Mouse (Mus musculus) cortical plate, adult 2 months (tissue): ENCODE results near the gene Astl.

Experiments
- CTCF ChIP-seq: fragments of 200-500 bp; IDR thresholded peaks from 2 replicates; pipeline ENCODE4 v1.5.1; 2011; ENCODE audit warnings: mild to moderate bottlenecking, control low read depth, low read length; ENCODE audit not compliant: insufficient read depth; ENCODE audit errors: extremely low read depth
- POLR2A ChIP-seq: fragments of 200-500 bp; IDR thresholded peaks from 2 replicates; pipeline ENCODE4 v1.6.1; 2011; ENCODE audit warnings: mild to moderate bottlenecking, low read length, control low read depth; ENCODE audit not compliant: insufficient read depth; ENCODE audit errors: extremely low read depth

DNA sequence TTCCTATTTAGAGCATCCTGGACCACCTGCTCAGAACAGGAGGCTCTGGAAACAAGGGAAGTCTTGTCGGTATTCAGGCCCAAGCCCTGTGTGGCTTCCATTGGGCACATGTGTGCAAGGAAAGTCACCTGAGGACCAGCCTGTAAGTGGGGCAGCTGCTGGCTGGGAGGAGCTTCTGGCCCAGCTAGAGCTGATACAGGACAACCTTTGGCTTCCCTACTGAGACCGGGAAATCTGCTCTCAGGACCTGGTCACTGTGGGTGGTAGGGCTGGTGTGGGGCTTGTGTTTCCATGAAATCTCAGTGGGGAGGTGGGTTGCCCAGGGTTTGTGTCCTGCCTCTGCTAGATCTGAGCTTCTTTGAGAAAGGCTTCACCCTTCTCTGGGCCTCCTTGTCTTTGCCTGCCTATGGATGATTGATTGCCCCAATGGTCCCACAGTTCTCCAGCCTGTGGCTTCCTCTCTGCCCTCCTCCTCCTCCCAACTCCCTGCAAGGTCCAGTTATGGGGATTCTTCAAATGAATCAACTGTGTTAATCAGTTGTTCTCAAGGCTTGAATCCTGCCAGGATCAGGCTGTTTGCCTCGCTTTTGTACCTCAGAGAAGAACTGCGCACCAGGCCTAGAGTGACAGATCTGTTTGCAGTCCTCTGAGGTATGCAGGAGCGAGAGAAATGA is 31.4 kb downstream of the Astl start:
- TF ChIP-seq CTCF (no peak), POLR2A (no peak)
